ENCODE assay signal across 9 mouse cellular contexts in the genomic region with DNA sequence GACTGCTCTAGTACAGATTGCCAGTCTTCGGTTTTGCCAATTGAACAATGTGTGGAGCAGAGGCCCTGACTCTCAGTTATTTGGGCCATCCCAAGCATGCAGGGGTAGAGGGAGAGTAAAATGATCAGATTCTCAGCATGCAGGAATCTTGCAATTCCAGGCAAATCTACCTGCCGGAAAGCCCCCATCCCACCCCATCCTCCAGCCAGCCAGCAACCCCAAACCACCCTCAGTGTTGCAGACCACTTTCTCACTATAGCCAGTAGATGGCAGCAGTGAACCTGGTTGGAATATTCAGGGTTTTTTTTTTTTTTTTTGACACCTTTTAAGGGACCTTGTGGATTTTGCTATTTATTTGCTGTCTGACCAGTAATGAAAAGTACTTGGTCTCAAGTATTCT. TPM values are rescaled to one million over a fixed set of nuclear protein-coding genes. Genes with fewer than 3 reads are reported as not detected.
A peak's percentile ranks its signal among the peaks of the same experiment; 100 is the strongest.
DNase-seq lines count a peak whose midpoint lies in the region; ATAC-seq and TF ChIP-seq lines count a peak whose summit lies in the region.
"Had no signal": no experiment of that assay in that cellular context is flagged by ENCODE, and none has a peak within 500 bp of the region (broad histone marks: within the 10 kb centered on the region; RNA-seq: fewer than 3 reads in every experiment).

No protein-coding gene starts in this region.

- TF ChIP-seq POLR2A in cortical plate, adult 2 months (IDR thresholded peaks at IDR 0.05; ENCODE audit: extremely low read depth, insufficient read depth, low read length) = no peak

- no peak overlapping the region for H3K4me3 ChIP-seq in cortical plate, adult 2 months (ENCODE audit: insufficient read depth, low read length)
- H3K4me3 ChIP-seq: embryonic facial prominence, embryonic 15.5 days had no signal

- H3K4me1 ChIP-seq in cortical plate, adult 2 months (ENCODE audit: control insufficient read depth, insufficient read depth, low read length) = peaks cover 3% of the 10 kb centered on the region; the same call in 1 of the 2 replicates
- H3K4me1 ChIP-seq: embryonic facial prominence, embryonic 15.5 days had no signal

- TF ChIP-seq CTCF in cortical plate, adult 2 months (IDR thresholded peaks at IDR 0.05; ENCODE audit: extremely low read depth, insufficient read depth, low read length) = peak; percentile 50; the same call in 1 of the 2 replicates

- DNase-seq in gastrocnemius, adult 18-20 months (ENCODE audit: low spot score) = peak; percentile 16
- DNase-seq in gastrocnemius, postnatal 25 days = no peak
- DNase-seq in ovary, postnatal 14 days (ENCODE audit: low spot score) = peak; percentile 9
- no peak for DNase-seq in ovary, adult 18-20 months (ENCODE audit: low spot score)
- DNase-seq in right cerebral cortex, adult 2 months (ENCODE audit: low spot score in 2 of 2) = no peak

- ATAC-seq in megakaryocyte progenitor cell, adult 5-6 weeks (replicated peaks; ENCODE audit: poor library complexity) = peak; percentile 80
- ATAC-seq in frontal cortex, adult (ENCODE audit: low TSS enrichment) = no peak

- no peak overlapping the region for H3K27ac ChIP-seq in cortical plate, adult 2 months (ENCODE audit: insufficient read depth, low read length)
- H3K27ac ChIP-seq: embryonic facial prominence, embryonic 15.5 days had no signal

RNA-seq across cellular contexts. Expression of a gene that starts 17.7 kb away (rescaled TPM):
- total RNA-seq in gastrocnemius, adult 18-20 months (2021) = 10 to 100 TPM; 22.9 to 23.0 TPM
- total RNA-seq in gastrocnemius, postnatal 25 days (2021) = 10 to 100 TPM; 18.0 to 19.5 TPM
- polyA plus RNA-seq in cortical plate, adult 2 months (2012; rRNA removed) = 30.2 and 30.8 TPM in 2 replicates
- total RNA-seq in megakaryocyte progenitor cell, adult 5-6 weeks (2015) = 9.5 and 13.4 TPM in 2 replicates
- total RNA-seq in megakaryocyte progenitor cell, adult 5-6 weeks (2017) = 9.2 and 9.4 TPM in 2 replicates

Comparison
In these comparisons a context has a peak if more than half of its experiments do, and no peak if none do; other contexts are left out.
1. DNase-seq: peak in gastrocnemius, adult 18-20 months (single experiment) and ovary, postnatal 14 days (single experiment); none in gastrocnemius, postnatal 25 days (single experiment), ovary, adult 18-20 months (single experiment) and right cerebral cortex, adult 2 months (0 of 2).